Mouse (Mus musculus) G1E (cell line): ENCODE measurements around the gene Ikzf4. TPM values are rescaled to one million over a fixed set of nuclear protein-coding genes. Genes with fewer than 3 reads are reported as not detected.
"Not testable (repeated sequence)": the region's sequence is repeated elsewhere in the genome, so short reads cannot be mapped to it uniquely, and the experiment has no call there.

Experiments
- ATAC-seq: 2 replicates; pipeline ENCODE4 v1.8.0; 2016; ENCODE audit warnings: mild to moderate bottlenecking; ENCODE audit not compliant: insufficient number of reproducible peaks, poor library complexity, low FRiP score, severe bottlenecking; ENCODE audit errors: extremely low read depth
- DNase-seq: peaks from one replicate; pipeline ENCODE4 v3.0.0; 2012; ENCODE audit warnings: low spot score
- H3K27me3 ChIP-seq: 2 replicates; pipeline ENCODE4 v1.6.1; 2012; ENCODE audit warnings: mild to moderate bottlenecking, low read length, inconsistent platforms; ENCODE audit not compliant: insufficient read depth
- H3K36me3 ChIP-seq: replicated peaks from 2 replicates; pipeline ENCODE3; 2012; ENCODE audit warnings: mild to moderate bottlenecking, inconsistent platforms
- H3K4me1 ChIP-seq: 2 replicates; pipeline ENCODE4 v1.6.1; 2012; ENCODE audit warnings: low read depth, low read length, inconsistent platforms, mixed read lengths; ENCODE audit not compliant: insufficient read depth
- H3K4me3 ChIP-seq: 2 replicates; pipeline ENCODE4 v1.5.1; 2012; ENCODE audit warnings: low read depth, mild to moderate bottlenecking, inconsistent platforms, low read length, moderate library complexity, mixed read lengths
- H3K9me3 ChIP-seq: replicated peaks from 2 replicates; pipeline ENCODE4 v1.6.1; 2012; ENCODE audit warnings: inconsistent platforms
- CTCF ChIP-seq: IDR thresholded peaks from 2 replicates; pipeline ENCODE4 v1.5.1; 2012; ENCODE audit warnings: low read depth, low read length, inconsistent platforms, mixed read lengths
- GATA1 ChIP-seq: IDR thresholded peaks from 2 replicates; pipeline ENCODE4 v1.6.1; 2012; ENCODE audit warnings: borderline replicate concordance, low read length, inconsistent platforms, mixed read lengths
- GATA2 ChIP-seq: IDR thresholded peaks from 2 replicates; pipeline ENCODE4 v1.6.1; 2012; ENCODE audit warnings: low read depth, low read length, inconsistent platforms, borderline replicate concordance
- POLR2AphosphoS5 ChIP-seq: IDR thresholded peaks from 2 replicates; pipeline ENCODE4 v1.6.1; 2012; ENCODE audit warnings: low read depth, low read length, inconsistent platforms; ENCODE audit not compliant: insufficient replicate concordance
- TAL1 ChIP-seq: conservative IDR thresholded peaks from 2 replicates; pipeline ENCODE4 v1.6.1; 2012; ENCODE audit warnings: low read depth, low read length, inconsistent platforms, mixed read lengths
- polyA plus RNA-seq: library from polyadenylated mRNA; stranded (reverse); fragments of >175 nt; gene quantifications from 2 replicates; pipeline ENCODE4 v1.2.3, GENCODE M21; 2012
- total RNA-seq, 2 experiments: library from RNA; stranded (forward) in 1 of 2; stranded (reverse) in 1 of 2; fragments of 200-1000 nt in 1 of 2; fragments of >200 nt in 1 of 2; fragmentation: Nextera tagmentation in 1 of 2; gene quantifications; 2 replicates each; pipeline ENCODE4 v1.2.3; 2014 to 2017

The Ikzf4 gene
- total and polyA plus RNA-seq, 3 experiments = 1.7 to 11.4 (median 7.0) TPM

GRCm38 (mm10) chr10:128622702-128623101 is 23.1 kb downstream of the Ikzf4 start:
- no peak for DNase-seq
- H3K9me3 ChIP-seq = no peaks in the 10 kb centered on the region
- TF ChIP-seq CTCF (no peak), POLR2AphosphoS5 (no peak), GATA2 (no peak), TAL1 (no peak), GATA1 (no peak)

GRCm38 (mm10) chr10:128621986-128622520 is 23.7 kb downstream of the Ikzf4 start:
- no peaks in the 10 kb centered on the region for H3K9me3 ChIP-seq
- H3K36me3 ChIP-seq = peaks cover 33% of the 10 kb centered on the region
- TF ChIP-seq POLR2AphosphoS5 = no peak; the same call in 1 of the 2 replicates
- TF ChIP-seq CTCF = no peak
- no peak for TF ChIP-seq GATA2
- TF ChIP-seq TAL1 = no peak
- no peak for TF ChIP-seq GATA1
- no peak overlapping the region for H3K4me3 ChIP-seq
- DNase-seq = no peak
- no peak for ATAC-seq
- H3K4me1 ChIP-seq = peaks cover 14% of the 10 kb centered on the region
- 0 out of 2 replicates have a peak, but pooled peaks cover 3% of the 10 kb centered on the region for H3K27me3 ChIP-seq

More at GRCm38 (mm10) chr10:128622702-128623101, 23.1 kb downstream of the Ikzf4 start:
- H3K27me3 ChIP-seq = no peaks in the 10 kb centered on the region
- H3K4me3 ChIP-seq = no peak overlapping the region
- H3K4me1 ChIP-seq = peaks cover 18% of the 10 kb centered on the region
- H3K36me3 ChIP-seq = peaks cover 33% of the 10 kb centered on the region
- ATAC-seq = no peak

GRCm38 (mm10) chr10:128620241-128620640 is 25.6 kb downstream of the Ikzf4 start:
- H3K9me3 ChIP-seq = no peaks in the 10 kb centered on the region
- TF ChIP-seq GATA1 = no peak
- TF ChIP-seq GATA2 = no peak
- no peak for TF ChIP-seq TAL1
- H3K4me1 ChIP-seq = peaks cover 23% of the 10 kb centered on the region
- peaks cover 4% of the 10 kb centered on the region; the same call in 1 of the 2 replicates for H3K27me3 ChIP-seq
- no peak overlapping the region for H3K4me3 ChIP-seq
- H3K36me3 ChIP-seq = peaks cover 26% of the 10 kb centered on the region
- DNase-seq (no peak), ATAC-seq (no peak)

GRCm38 (mm10) chr10:128619148-128619547 is 26.6 kb downstream of the Ikzf4 start:
- Histone ChIP-seq H3K4me1 (peaks cover 20% of the 10 kb centered on the region), H3K36me3 (peaks cover 15% of the 10 kb centered on the region)
- ATAC-seq, H3K4me3 ChIP-seq, H3K9me3 ChIP-seq, H3K27me3 ChIP-seq, DNase-seq: not testable (repeated sequence)

GRCm38 (mm10) chr10:128618570-128618969 is 27.2 kb downstream of the Ikzf4 start:
- no peak for DNase-seq
- no peak for TF ChIP-seq GATA2
- TF ChIP-seq CTCF = no peak
- no peak for TF ChIP-seq GATA1
- Histone ChIP-seq H3K4me3 (no peak overlapping the region), H3K36me3 (peaks cover 9% of the 10 kb centered on the region), H3K4me1 (peaks cover 19% of the 10 kb centered on the region), H3K27me3 (peaks cover 9% of the 10 kb centered on the region; the same call in 1 of the 2 replicates), H3K9me3 (no peaks in the 10 kb centered on the region)
- no peak for ATAC-seq

- not testable (repeated sequence) for DNase-seq, H3K36me3 ChIP-seq, ATAC-seq, H3K4me3 ChIP-seq, H3K9me3 ChIP-seq
- H3K27me3 ChIP-seq = peaks cover 12% of the 10 kb centered on the region; the same call in 1 of the 2 replicates
- H3K4me1 ChIP-seq = peaks cover 27% of the 10 kb centered on the region
Observed at GRCm38 (mm10) chr10:128615798-128616448, 29.9 kb downstream of the Ikzf4 start.

GRCm38 (mm10) chr10:128614934-128615333 is 30.9 kb downstream of the Ikzf4 start:
- Histone ChIP-seq H3K36me3 (no peaks in the 10 kb centered on the region), H3K4me1 (peaks cover 27% of the 10 kb centered on the region), H3K4me3 (no peak overlapping the region), H3K9me3 (no peaks in the 10 kb centered on the region), H3K27me3 (peaks cover 12% of the 10 kb centered on the region; the same call in 1 of the 2 replicates)
- TF ChIP-seq GATA1 = no peak
- no peak for TF ChIP-seq CTCF
- no peak for TF ChIP-seq TAL1
- TF ChIP-seq POLR2AphosphoS5 = no peak
- no peak for TF ChIP-seq GATA2
- ATAC-seq (no peak), DNase-seq (no peak)

- H3K27me3 ChIP-seq = peaks cover 12% of the 10 kb centered on the region; the same call in 1 of the 2 replicates
- H3K9me3 ChIP-seq, H3K4me3 ChIP-seq, H3K36me3 ChIP-seq, ATAC-seq, DNase-seq: not testable (repeated sequence)
- H3K4me1 ChIP-seq = peaks cover 27% of the 10 kb centered on the region
Observed at GRCm38 (mm10) chr10:128613820-128614219, 32.0 kb downstream of the Ikzf4 start.
